Mouse (Mus musculus) gastrocnemius, postnatal 36 days (tissue): ENCODE measurements at regions not wholly inside any gene's neighbourhood (a gene's known extent, or its start where the extent isn't known, plus 50 kb on each side); places are given as distances from the start of the nearest gene placed in this dataset.

ENCODE experiments used
- DNase-seq, 2 experiments: peaks; one replicate each; pipeline ENCODE4 v3.0.0; 2022
- intact Hi-C: fragments of 180-260 bp; cut with DNase I; formaldehyde crosslinking; loops from one replicate; pipeline ENCODE4 v1.15.1; 2025

GRCm38 (mm10) chr13:54285968-54286367, 85.2 kb upstream of the Cplx2 start:
- intact Hi-C loops: no loop called here

DNA sequence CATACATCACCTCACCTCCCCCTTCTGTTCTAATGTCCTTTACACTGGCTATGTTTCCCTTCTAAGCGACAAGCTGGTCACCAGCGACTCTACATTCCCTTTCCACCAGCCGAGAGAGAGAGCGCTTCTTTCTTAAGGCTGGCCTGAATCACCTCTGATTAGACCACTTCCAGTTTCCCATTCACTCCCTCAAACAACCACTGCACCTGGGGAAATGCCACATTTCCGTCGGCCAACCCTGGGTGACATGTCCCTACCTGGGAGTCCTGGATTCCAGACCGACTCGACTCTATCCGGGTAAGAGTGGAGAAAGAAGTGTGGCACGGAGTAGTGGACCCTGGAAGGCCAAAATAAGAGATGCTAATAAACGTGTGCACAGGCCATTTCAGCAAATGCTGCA, 84.5 kb upstream of the Cplx2 start:
- no peak for DNase-seq
- intact Hi-C loops: no loop called here

More at GRCm38 (mm10) chr13:54285968-54286367, 85.2 kb upstream of the Cplx2 start:
- no peak for DNase-seq

DNA sequence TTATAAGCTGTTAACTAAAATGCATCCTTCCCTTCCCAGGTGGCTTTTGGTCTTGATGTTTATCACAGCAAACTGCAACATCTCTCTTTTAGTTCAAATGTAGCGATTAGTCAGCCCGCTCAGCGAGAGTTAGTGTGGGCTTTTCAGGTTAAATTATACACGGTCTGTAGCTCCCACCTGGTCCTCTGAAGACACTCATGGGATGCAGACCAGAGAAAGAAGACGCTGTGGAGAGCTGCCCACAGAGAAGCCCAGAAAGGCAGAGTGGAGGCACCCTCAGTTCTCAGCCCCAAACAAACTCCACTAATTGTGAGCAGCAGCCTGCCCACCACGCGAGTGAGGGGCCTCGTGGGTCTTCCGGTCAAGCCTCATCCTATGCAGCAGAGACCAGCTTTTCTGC, 81.1 kb upstream of the Cplx2 start:
- intact Hi-C loops: no loop called here
- no peak for DNase-seq

DNA sequence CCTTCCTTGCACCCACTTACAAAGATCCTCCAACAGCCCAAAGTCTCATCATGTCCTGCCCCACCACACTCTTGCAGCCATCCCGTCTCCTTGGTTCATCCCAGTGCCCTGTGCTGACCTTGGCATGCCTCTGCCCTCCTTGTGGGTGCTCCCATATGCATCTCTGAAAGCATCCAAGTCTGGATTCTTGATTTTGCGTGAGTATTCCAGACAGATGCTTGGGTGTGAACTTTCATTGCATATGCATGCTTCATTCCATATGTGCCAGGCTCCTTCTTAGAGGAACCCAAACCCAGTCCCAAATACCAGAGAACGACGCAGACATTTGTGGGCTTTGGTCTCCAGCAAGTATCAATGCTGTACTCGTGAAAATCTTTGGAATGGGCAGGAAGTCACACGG, 78.8 kb upstream of the Cplx2 start:
- intact Hi-C loops: no loop called here
- DNase-seq: no peak

GRCm38 (mm10) chr13:54293006-54293405, 78.1 kb upstream of the Cplx2 start:
- intact Hi-C loops: no loop called here
- no peak for DNase-seq

DNA sequence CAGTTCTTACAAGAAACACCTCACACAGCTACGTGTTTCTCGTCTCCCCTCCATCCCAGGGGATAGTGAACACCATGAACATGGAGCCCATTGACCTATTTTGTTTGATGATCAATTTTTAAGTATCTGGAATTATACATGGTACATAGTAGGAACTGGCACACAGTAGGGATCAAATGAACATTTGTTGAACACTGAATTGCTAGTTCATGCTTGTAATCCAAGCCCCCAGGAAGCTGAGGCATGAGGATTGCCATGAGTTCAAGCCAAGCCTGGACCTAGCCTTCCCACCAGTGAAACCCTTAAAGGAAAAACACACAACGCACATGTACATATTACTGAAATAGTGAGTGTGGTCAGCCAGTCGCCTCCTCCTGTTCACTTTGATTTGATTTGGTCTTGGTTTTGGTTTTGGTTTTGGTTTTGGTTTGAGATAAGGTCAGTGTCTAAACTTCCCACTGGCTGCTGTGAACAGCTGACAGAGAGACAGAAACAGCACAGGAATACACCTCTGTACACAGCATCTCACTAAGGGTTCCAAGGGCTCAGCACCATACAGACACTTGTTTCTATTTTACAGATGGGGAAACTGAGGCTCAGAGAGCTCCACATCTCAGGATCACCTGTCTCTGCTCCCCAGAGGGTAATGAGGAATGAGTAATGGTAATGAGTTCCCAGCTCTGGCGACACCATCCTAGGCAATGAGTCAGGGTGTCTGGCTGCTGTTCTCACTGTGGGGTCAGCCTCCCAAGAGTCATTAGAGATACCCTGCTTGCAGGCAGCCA, 75.5 kb upstream of the Cplx2 start:
- DNase-seq: no peak
- intact Hi-C loops: no loop called here

- no peak for DNase-seq
- intact Hi-C loops: no loop called here
Measured at GRCm38 (mm10) chr13:54296260-54296555, 74.9 kb upstream of the Cplx2 start.

GRCm38 (mm10) chr13:54298851-54299250, 72.3 kb upstream of the Cplx2 start:
- no peak for DNase-seq
- intact Hi-C loops: no loop called here

GRCm38 (mm10) chr13:54299295-54299694, 71.9 kb upstream of the Cplx2 start:
- intact Hi-C loops: no loop called here
- no peak for DNase-seq

DNA sequence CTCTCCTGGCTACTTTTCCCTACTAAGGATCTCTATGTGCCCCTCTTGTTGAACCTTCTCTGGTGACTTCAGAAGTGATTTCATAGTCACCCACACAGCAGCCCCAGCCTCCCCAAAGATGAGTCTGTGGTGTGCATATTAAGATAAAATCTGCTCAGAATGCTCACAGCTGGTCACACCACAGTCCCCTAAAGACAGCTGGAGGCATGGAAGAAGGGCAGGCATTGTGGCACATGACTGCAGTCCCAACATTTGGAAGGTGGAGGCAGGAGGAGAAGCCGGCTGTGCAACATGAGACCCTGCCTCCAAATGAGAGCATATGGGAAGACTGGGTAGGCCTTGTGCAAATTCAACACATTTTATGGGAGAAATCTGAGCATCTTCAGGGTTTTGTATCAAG, 70.0 kb upstream of the Cplx2 start:
- intact Hi-C loops: no loop called here

GRCm38 (mm10) chr13:54301677-54302076, 69.5 kb upstream of the Cplx2 start:
- no peak for DNase-seq
- intact Hi-C loops: no loop called here

More for the DNA sequence above, 70.0 kb upstream of the Cplx2 start:
- no peak for DNase-seq

DNA sequence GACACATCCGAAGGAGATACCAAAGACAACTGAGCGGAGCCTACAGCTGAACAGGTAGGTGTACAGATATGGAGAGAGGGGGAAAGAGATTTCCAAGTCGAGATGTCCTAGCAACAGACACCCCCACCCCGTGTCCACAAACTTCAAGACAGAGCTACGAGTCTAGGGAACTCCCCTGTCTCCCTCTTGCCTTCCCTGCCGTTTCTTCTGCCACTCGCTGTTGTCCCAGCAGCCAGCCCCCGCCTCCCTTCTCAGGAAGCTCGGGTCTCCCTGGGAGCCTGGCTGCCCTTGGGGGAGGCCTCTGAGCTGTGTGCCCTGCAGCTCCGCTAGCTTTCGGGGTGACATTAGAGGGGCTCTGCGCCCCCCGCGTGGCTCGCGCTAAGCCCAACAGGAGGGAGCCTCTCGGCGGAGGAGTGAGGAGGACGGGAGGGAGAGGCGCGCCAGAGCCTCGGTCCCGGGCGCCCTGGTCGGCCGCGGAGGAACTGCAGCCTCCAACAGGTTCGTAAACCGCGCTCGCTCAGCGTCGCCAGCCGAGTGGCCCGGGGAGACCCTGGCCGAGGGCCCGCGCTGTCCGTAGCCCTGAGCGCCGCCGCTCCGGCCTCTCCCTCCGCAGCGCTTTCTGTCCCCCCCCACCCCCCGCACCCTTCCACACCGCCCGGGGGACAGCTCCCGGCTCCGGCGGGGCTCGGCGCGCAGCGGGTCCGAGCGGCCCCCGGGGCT, 68.6 kb upstream of the Cplx2 start:
- peak in 1 of 2 experiments; percentile 29 for DNase-seq
- intact Hi-C loops: no loop called here

DNA sequence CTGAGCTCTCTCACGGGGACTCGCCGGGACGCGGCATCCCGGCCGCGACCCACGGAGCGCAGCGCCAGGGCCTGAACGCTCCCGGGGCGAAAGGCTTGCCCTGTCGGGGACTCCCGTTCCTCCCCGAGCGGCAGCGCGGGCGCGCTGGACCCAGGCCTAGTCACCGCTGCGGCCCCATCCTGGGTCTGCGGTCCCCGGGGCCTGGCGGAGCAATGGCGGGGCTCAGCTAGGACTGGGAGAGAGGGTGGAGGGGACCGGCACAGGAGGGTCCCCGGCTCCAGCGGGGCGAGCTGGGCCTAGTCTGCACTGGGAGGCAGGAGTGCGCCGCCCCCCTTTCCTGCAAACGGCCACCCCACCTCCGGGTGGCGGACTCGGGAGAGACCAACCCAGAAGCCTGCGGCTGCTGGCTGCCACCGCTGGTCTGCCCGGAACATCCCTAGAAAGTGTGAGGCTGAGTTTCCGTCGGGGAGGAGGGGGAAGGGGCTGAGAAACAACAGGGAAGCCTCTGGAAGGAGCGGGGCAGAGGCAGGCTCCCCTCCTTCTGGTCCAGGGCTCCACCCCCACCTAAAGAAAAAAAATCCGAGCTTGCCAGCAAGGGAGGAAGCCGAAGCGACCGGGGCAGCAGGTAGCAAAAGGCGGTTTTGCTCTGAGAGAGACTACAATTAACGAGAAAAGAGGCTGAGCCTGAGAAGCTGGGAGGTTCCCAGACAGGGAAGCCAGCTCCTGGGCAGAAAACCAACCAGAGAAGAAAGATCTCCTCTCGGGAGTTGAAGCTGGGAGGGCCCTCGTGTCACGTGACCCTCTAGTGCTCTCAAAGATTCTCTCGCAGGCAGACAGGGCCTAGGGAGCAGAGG, 67.9 kb upstream of the Cplx2 start:
- peak; percentile 67 to 77 for DNase-seq
- intact Hi-C loops: no loop called here

- intact Hi-C loops: no loop called here
- DNase-seq: no peak
Measured at GRCm38 (mm10) chr13:54304251-54304650, 66.9 kb upstream of the Cplx2 start.

GRCm38 (mm10) chr13:54308591-54308990, 62.6 kb upstream of the Cplx2 start:
- intact Hi-C loops: no loop called here
- no peak for DNase-seq

DNA sequence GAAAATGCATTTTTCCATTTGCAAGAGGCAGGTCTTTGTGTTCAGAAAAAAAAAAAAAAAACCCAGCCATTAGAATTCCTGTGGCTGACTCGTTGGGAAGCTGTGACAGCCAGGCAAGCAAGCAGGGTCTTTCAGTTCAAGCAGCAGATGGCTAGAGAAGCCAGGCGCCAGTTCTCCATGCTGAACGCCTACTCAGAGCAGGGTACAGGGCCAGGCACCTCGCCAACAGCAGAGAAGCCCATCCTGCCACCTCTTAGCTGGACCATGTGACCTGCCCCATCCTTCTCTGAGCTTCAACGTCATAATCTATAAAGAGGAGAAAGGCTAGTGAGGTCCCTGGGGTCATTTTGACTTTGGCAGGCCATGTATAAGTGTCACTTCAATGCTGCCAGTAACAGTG, 61.8 kb upstream of the Cplx2 start:
- intact Hi-C loops: no loop called here
- DNase-seq: no peak

DNA sequence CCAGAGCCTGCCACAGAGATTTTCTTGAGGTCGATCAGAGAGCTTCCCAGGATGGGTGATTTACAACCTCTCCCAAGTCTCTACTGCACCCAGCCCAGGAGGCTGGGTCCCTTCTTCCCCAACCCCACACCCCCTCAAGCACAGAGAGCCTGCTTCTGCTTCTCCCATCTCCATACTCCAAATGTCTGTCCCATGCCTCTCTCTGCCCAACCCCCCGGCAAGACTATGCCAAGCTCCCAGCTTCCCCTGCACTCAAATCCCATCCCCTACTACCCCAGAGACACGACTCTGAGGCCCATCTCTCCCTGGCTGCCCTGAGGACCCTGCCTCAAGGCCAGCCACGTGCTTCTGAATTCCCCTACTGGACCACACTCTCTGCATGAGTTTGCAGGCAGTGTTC, 61.0 kb upstream of the Cplx2 start:
- DNase-seq: no peak
- intact Hi-C loops: no loop called here

GRCm38 (mm10) chr13:54311327-54312026, 59.7 kb upstream of the Cplx2 start:
- no peak for DNase-seq
- intact Hi-C loops: no loop called here

GRCm38 (mm10) chr13:54312405-54313185, 58.6 kb upstream of the Cplx2 start:
- intact Hi-C loops: no loop called here
- no peak for DNase-seq

DNA sequence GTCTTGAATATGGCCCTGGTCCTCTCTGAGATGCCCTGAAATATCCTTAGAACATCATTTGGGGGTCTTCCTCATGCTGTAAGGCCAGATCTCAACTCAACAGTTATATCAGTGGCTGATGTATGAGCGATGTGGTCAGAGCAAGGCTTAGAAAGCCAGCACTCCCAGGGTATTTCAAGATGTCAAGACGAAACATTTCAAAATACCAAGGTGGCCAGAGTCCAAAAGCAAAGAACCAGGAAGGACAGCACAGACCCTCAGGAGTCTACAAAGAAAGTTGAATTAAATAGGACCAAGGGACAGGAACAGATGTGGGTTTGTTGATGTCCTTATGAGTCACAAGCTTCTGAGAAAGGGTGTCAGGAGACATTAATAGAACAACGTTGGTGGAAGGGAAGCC, 55.8 kb upstream of the Cplx2 start:
- no peak for DNase-seq
- intact Hi-C loops: no loop called here
